Mouse (Mus musculus) Patski (cell line): ENCODE results near the gene Fam228b. TPM values are rescaled to one million over a fixed set of nuclear protein-coding genes. Genes with fewer than 3 reads are reported as not detected.
"Not testable (repeated sequence)": the region's sequence is repeated elsewhere in the genome, so short reads cannot be mapped to it uniquely, and the experiment has no call there.

Experiments used
- ATAC-seq: fragments of 100-300 bp; one replicate; pipeline ENCODE4 v1.8.0; 2021
- CTCF ChIA-PET: fragments of 350-600 bp; sonication (Branson Sonifier 250); formaldehyde crosslinking; loops from one replicate; lab custom pipeline; 2022; ENCODE audit warnings: inconsistent platforms; lab: Charles Lee
- POLR2A ChIA-PET: fragments of 350-600 bp; sonication (Branson Sonifier 250); formaldehyde crosslinking; loops from one replicate; lab custom pipeline; 2022; ENCODE audit warnings: antibody characterized with exemption, inconsistent platforms; lab: Charles Lee
- DNase-seq: peaks from one replicate; pipeline ENCODE4 v3.0.0-alpha.2; 2011; ENCODE audit warnings: low read depth, low spot score
- H3K27me3 ChIP-seq: fragments of 371-371 bp; one replicate; pipeline ENCODE4 v1.5.1; 2021
- CTCF ChIP-seq: fragments of 100-300 bp; IDR thresholded peaks from one replicate; pipeline ENCODE4 v1.5.1; 2021
- in situ Hi-C: fragments of 300-500 bp; cut with MboI; formaldehyde crosslinking; loops from 3 replicates; pipeline ENCODE4 v1.11.1; 2018; ENCODE audit warnings: low pct_unique_long_range_greater_than_20kb, mixed read lengths
- polyA plus RNA-seq: library from polyadenylated mRNA; unstranded; gene quantifications from one replicate; pipeline ENCODE4 v1.2.3, GENCODE M21; 2021

The Fam228b gene
- polyA plus RNA-seq, 1 experiment from 2014 or later: 1.1 TPM

DNA sequence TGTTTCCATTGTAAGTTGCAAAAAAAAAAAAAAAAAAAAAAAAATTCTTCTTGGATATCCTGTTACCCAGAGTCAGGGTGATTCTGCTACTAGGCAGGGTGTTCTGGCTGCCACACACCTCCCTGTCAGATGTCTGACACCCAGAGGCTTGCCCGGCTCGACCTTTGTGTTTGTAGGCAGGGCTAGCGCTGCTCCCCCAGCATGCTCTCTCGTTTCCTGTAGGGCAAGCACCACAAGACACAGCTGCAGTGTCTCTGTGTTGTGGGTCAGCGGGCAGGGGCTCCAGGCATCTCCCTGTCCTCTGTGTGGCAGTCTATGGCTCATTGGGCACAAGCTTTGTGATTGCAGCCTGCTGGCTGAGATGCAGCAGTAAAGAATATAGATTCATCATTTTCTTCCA lies 14.5 kb upstream of the Fam228b start:
- no peak for ATAC-seq
- in situ Hi-C loops: no loop called here
- H3K27me3 ChIP-seq: no peaks in the 10 kb centered on the region
- CTCF ChIA-PET: no interaction called here
- DNase-seq: no peak
- TF ChIP-seq CTCF: no peak
- POLR2A ChIA-PET: no interaction called here

DNA sequence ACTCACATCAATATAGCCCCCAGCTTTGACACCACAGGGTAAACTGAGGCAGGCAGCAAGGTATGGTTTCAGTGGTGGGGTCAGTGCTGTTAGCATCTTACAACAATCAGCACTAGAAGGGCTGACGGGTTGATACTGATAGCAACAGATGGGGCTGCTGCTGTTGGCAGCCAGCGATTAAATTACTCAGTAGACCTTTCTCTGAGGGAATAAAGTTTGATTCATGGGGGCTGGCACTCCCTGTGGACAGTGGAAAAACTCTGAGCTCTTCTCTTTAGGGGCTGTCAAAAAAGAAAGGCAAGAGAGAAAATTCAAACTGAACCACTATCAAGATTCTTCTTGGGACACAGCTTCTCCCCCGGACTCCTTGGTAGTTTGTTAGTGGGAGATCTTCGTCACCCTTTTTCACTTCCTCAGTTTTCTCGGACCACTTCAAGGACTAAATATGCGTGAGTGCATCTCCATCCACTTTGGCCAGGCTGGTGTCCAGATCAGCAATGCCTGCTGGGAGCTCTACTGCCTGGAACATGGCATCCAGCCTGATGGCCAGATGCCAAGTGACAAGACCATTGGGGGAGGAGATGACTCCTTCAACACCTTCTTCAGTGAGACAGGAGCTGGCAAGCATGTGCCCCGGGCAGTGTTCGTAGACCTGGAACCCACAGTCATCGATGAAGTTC lies 12.8 kb upstream of the Fam228b start:
- DNase-seq, in situ Hi-C loops, POLR2A ChIA-PET, ATAC-seq, H3K27me3 ChIP-seq, CTCF ChIA-PET: not testable (repeated sequence)

DNA sequence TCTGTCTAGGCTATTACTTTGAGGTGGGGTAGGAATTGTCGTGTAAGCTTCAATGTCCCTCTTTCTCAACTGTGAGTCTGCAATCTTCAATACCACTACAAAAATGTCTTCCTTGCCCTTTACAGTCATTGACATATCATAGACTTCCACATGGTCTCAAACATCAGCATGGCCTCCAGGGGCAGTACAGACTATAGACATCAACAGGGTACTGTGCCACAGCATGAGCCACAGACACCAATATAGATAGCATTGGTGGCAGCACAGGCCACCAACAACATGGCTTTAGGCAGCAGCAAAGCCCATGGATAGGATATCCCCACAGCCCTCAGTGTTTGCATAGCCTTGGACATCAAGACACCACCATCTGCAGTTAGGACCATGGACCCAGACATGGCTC lies 12.2 kb upstream of the Fam228b start:
- POLR2A ChIA-PET: no interaction called here
- no peaks in the 10 kb centered on the region for H3K27me3 ChIP-seq
- no peak for ATAC-seq
- no peak for TF ChIP-seq CTCF
- DNase-seq: no peak
- in situ Hi-C loops: no loop called here
- CTCF ChIA-PET: no interaction called here

DNA sequence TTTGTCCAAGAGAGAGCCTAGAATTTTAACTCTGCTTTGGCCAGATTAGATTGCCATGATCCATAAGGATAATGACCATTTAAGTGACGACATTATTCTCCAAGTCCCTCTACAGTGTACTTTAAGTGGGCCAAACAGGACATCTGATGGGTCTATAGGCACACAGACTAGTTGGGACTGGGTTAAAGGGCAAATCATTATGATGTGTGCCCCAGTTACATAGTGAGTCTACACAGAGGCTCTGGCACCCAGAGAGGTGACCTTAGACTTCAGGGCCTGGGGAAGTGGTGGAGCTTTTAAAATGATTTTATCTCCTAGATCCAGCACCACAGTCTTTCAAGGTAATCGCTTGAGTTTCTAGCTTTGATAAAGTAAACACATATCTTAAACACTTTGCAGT lies 11.2 kb upstream of the Fam228b start:
- POLR2A ChIA-PET: no interaction called here
- CTCF ChIA-PET: no interaction called here
- in situ Hi-C loops: no loop called here
- H3K27me3 ChIP-seq: no peaks in the 10 kb centered on the region
- DNase-seq (no peak), ATAC-seq (no peak)
- no peak for TF ChIP-seq CTCF

DNA sequence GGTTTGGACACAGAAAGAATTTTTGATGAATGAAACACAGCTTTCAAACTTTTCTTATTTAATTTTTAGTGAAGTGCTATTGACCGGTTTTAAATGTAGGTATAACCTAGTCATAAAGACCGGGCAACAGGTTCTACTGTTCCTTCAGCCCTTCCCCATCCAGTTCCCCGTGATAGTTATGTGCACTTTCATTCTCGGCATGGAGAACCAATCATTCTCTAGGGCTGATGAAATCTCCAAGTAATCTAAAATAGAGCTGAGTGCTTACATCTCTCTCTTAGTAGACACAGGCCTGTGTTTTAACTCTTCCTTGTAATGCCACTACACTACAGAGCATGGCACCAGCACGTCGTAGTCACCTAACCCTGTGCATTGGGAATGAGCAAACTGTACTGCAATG lies 8.7 kb upstream of the Fam228b start:
- TF ChIP-seq CTCF: no peak
- ATAC-seq (no peak), DNase-seq (no peak)
- POLR2A ChIA-PET: no interaction called here
- CTCF ChIA-PET: interaction anchor here (2.0 kb wide), 1 partner anchor 9 kb away, joined by 7 read pairs; the partner anchor contains the start of genes Fam228b and Pfn4
- H3K27me3 ChIP-seq: no peaks in the 10 kb centered on the region
- in situ Hi-C loops: no loop called here

DNA sequence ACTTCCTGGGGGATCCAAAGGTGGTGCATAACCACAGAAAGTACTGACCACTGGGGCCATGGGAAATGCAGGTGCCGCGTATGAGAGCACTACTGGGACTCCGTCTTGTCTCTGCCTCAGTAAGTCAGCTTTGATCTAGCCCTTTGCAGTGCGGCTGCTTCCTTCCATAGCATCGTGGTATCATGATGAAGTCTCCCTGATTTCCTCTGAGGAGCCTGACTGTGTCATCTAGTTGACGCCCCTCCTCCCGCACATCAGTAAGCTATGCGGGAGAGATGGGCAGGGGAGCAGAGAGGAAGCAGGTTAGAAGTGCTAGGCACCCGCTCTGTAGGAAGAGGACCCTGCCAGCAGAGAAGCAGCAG lies 6.5 kb upstream of the Fam228b start:
- CTCF ChIA-PET: no interaction called here
- DNase-seq: no peak
- ATAC-seq: no peak
- TF ChIP-seq CTCF: no peak
- H3K27me3 ChIP-seq: no peaks in the 10 kb centered on the region
- in situ Hi-C loops: no loop called here
- POLR2A ChIA-PET: no interaction called here

DNA sequence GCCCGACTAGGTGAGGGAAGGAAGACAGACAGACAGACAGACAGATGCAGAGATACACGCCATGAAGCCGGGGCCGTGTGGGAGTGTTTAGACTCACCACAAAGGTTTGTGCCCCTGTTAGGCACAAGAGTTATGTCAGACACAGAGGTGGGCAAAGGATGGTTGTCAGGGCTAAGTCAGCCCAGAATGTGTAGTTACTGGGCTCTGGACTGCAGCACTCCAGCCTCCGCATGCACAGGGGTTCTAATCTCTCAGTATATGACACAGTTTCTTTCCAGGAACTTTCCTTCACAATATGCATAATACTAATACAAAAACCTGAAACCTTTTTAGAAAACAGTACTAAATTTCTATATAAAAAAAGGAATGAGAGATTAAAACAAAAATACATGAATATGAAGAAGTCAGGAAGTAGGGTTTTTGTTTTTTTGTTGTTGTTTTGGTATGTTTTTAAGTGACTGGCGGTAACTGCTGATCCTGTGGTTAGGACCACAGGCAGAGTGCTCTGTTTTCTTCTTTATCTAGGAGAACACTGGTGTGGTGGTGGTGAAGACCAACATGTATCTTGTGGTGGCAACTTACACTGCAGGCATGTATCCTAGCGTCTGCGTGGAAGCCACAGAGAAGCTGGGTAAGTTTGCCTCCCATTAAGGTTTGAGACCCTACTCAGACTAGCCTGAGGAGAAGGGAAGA lies 6.0 kb upstream of the Fam228b start:
- ChIA-PET POLR2A (no interaction called here), CTCF (no interaction called here)
- ATAC-seq (no peak), DNase-seq (no peak)
- TF ChIP-seq CTCF: no peak
- no peaks in the 10 kb centered on the region for H3K27me3 ChIP-seq
- in situ Hi-C loops: no loop called here

DNA sequence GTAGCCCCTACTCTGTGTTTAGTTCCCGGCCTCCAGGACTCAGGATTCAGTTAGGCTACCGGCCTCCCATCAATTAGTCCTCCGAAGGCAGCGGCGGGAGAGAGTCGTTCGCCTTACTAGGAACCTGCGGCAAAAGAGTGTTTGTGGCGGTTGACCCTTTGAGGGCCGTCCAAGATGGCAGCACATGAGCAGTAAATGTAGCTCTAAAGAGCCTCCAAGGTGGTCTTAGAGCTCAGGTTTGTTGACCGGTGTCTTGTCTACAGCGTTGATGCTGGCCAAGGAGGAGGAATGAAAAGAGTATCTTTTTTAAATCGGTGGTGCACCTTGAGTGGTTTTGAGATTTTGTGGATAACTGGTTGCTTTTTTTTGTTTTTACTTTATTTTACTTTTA lies 261 bp upstream of the Fam228b start:
- POLR2A ChIA-PET: interaction anchor here (0.9 kb wide), 1 partner anchor 48 kb away, joined by 3 read pairs; the partner anchor contains the start of gene Sf3b6
- TF ChIP-seq CTCF: no peak
- no peaks in the 10 kb centered on the region for H3K27me3 ChIP-seq
- in situ Hi-C loops: no loop called here
- ATAC-seq (no peak), DNase-seq (no peak)
- CTCF ChIA-PET: interaction anchor here (0.7 to 1.9 kb wide), 8 partner anchors 8 to 843 kb away, joined by 3 to 8 read pairs (median 4); no protein-coding TSS in a partner anchor

DNA sequence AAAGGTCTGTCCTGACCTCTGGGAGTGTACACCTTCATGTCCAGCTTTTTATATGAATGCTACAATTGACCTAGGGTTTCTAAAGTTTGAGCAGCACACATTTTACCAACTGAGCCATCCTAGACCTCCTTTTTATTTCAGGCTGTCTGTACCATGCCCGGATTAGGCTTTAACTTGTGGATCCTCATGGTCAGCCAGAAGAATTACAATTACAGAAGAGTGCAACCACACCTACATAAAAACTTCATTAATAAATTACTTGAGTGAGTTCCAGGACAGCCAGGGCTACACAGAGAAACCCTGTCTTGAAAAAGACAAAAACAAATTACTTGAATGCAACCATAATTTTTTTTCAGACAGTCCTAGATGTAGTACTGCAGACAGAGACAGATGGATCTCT lies 12.0 kb downstream of the Fam228b start:
- no peak for TF ChIP-seq CTCF
- ChIA-PET POLR2A (no interaction called here), CTCF (no interaction called here)
- H3K27me3 ChIP-seq: no peaks in the 10 kb centered on the region
- in situ Hi-C loops: no loop called here
- ATAC-seq (no peak), DNase-seq (no peak)

DNA sequence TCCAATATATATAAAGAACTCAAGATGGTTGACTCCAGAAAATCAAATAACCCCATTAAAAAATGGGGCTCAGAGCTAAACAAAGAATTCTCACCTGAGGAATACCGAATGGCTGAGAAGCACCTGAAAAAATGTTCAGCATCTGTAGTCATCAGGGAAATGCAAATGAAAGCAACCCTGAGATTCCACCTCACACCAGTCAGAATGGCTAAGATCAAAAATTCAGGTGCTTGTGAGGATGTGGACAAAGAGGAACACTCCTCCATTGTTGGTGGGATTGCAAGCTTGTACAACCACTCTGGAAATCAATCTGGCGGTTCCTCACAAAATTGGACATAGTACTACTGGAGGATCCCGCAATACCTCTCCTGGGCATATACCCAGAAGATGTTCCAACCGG lies 14.6 kb downstream of the Fam228b start:
- CTCF ChIA-PET, POLR2A ChIA-PET, DNase-seq, in situ Hi-C loops, ATAC-seq, H3K27me3 ChIP-seq: not testable (repeated sequence)

DNA sequence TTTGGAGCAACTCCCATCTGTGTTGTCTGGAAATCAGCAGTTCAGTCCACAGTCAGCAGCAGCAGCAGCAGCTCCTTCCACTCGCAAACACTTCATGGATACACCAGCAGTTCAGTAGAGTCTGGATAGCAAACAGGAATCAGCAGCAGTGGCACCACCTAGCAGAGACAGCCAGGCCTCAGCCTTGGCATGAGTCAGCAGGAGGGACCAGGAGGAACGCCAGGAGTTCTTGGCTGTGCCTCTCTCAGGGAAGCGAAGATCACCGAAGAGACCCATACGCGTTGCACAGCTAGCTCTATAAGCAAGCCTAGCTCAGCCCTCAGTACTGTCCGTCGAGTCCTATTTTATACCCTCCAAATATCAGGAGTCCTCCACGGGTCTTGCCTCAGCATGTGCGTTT lies 24.6 kb downstream of the Fam228b start:
- CTCF ChIA-PET: no interaction called here
- no peak for TF ChIP-seq CTCF
- POLR2A ChIA-PET: no interaction called here
- H3K27me3 ChIP-seq: peaks cover 6% of the 10 kb centered on the region
- no peak for ATAC-seq
- no peak for DNase-seq
- in situ Hi-C loops: no loop called here
